Mouse (Mus musculus) CH12.LX (cell line): Measurements from ENCODE around the gene Rbm19.

ENCODE experiments used
- BHLHE40 ChIP-seq: IDR thresholded peaks from 2 replicates; pipeline ENCODE4 v1.6.1; 2011; ENCODE audit warnings: mild to moderate bottlenecking, low read depth, low read length, improper control_type of control experiment
- CTCF ChIP-seq, 2 experiments: IDR thresholded peaks in 1 of 2; conservative IDR thresholded peaks in 1 of 2; 2 replicates each; pipeline ENCODE4 v1.5.1; 2011 to 2012; ENCODE audit warnings: low read depth in 2 of 2, low read length in 2 of 2, improper control_type of control experiment in 1 of 2, inconsistent platforms in 1 of 2, mild to moderate bottlenecking in 1 of 2, moderate library complexity in 1 of 2
- E2F4 ChIP-seq: IDR thresholded peaks from 2 replicates; pipeline ENCODE4 v1.6.1; 2011; ENCODE audit warnings: low read depth, low read length, improper control_type of control experiment; ENCODE audit not compliant: insufficient replicate concordance
- ETS1 ChIP-seq: conservative IDR thresholded peaks from 2 replicates; pipeline ENCODE4 v1.6.1; 2012; ENCODE audit warnings: low read depth, mild to moderate bottlenecking, inconsistent platforms, low read length, improper control_type of control experiment, moderate library complexity
- IRF4 ChIP-seq: IDR thresholded peaks from 2 replicates; pipeline ENCODE4 v1.6.1; 2014; ENCODE audit warnings: low read depth, mild to moderate bottlenecking, inconsistent platforms, low read length, improper control_type of control experiment
- SMC3 ChIP-seq: IDR thresholded peaks from 2 replicates; pipeline ENCODE4 v1.6.1; 2011; ENCODE audit warnings: low read depth, low read length, improper control_type of control experiment
- ZC3H11A ChIP-seq: IDR thresholded peaks from 2 replicates; pipeline ENCODE4 v1.6.1; 2012; ENCODE audit warnings: low read depth, mild to moderate bottlenecking, inconsistent platforms, low read length, improper control_type of control experiment
- ZNF384 ChIP-seq: IDR thresholded peaks from 2 replicates; pipeline ENCODE4 v1.6.1; 2012; ENCODE audit warnings: low read depth, low read length, improper control_type of control experiment, inconsistent platforms

DNA sequence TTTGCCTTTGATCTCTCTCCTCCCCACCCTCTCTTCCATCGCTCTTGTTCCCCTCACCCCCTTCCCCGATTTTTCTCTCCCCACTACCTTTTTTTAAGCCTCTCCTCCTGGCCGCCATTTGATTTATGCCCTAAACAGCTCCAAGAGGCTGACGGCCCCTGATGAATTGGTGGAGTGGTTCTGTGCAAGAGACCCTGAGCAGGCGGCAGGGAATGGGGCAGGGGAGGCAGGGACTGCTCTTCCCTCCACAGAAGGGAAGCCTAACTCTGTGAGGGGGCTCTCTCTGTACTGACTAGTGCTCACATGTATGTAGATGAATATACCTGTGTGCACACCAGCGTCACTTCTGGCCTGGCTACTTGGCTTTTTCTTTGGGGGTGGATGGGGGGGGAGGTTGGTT, 49.0 kb upstream of the Rbm19 start:
- TF ChIP-seq CTCF (conservative IDR thresholded peaks at IDR 0.05 in 1 of 2, IDR thresholded peaks at IDR 0.05 in 1 of 2; ENCODE audit: low read depth in 2 of 2, low read length in 2 of 2) (no peak), ETS1 (no peak), SMC3 (no peak), IRF4 (no peak), E2F4 (no peak), ZC3H11A (no peak), BHLHE40 (no peak), ZNF384 (no peak)
